13 mouse cellular contexts compared by ENCODE assay signal in genomic region chr16:21881582-21882259, GRCm38 (mm10).
DNase-seq lines count a peak whose midpoint lies in the region; ATAC-seq lines count a peak whose summit lies in the region.
"Had no signal": no experiment of that assay in that cellular context is flagged by ENCODE, and none has a peak within 500 bp of the region (broad histone marks: within the 10 kb centered on the region; RNA-seq: fewer than 3 reads in every experiment).

No protein-coding gene starts in this region.

- 51% methylated on average over 7 of the region's 7 CpGs for WGBS in forebrain, embryonic 13.5 days
- 64% methylated on average over 7 of the region's 7 CpGs for WGBS in forebrain, embryonic 11.5 days
- WGBS in midbrain, embryonic 13.5 days: 62% methylated on average over 7 of the region's 7 CpGs

- H3K9ac ChIP-seq in forebrain, embryonic 13.5 days: 0 out of 2 replicates have a peak overlapping the region, but pooled peaks have one; percentile 43
- H3K9ac ChIP-seq in forebrain, embryonic 11.5 days (ENCODE audit: low read length): no peak overlapping the region
- H3K9ac ChIP-seq in midbrain, embryonic 13.5 days (replicated peaks): 0 out of 2 replicates have a peak overlapping the region, but pooled peaks have one; percentile 10

- H3K27ac ChIP-seq in forebrain, embryonic 13.5 days: peak overlapping the region; percentile 92
- H3K27ac ChIP-seq in forebrain, embryonic 11.5 days (ENCODE audit: low read depth, low read length): no peak overlapping the region
- peak overlapping the region; percentile 83 for H3K27ac ChIP-seq in midbrain, embryonic 13.5 days
- H3K27ac ChIP-seq: stomach, postnatal 0 days had no signal

- no peaks in the 10 kb centered on the region for H3K36me3 ChIP-seq in forebrain, embryonic 13.5 days (ENCODE audit: poor library complexity, severe bottlenecking)
- H3K36me3 ChIP-seq in forebrain, embryonic 11.5 days (ENCODE audit: control insufficient read depth, insufficient read depth, low read length): no peaks in the 10 kb centered on the region
- H3K36me3 ChIP-seq in midbrain, embryonic 13.5 days: no peaks in the 10 kb centered on the region

- peak overlapping the region; percentile 39; the same call in 1 of the 2 replicates for H3K4me2 ChIP-seq in forebrain, embryonic 13.5 days
- no peak overlapping the region for H3K4me2 ChIP-seq in forebrain, embryonic 11.5 days (ENCODE audit: low read depth, low read length, severe bottlenecking)
- H3K4me2 ChIP-seq in midbrain, embryonic 13.5 days (replicated peaks): no peak overlapping the region

- H3K27me3 ChIP-seq in forebrain, embryonic 13.5 days: no peaks in the 10 kb centered on the region
- H3K27me3 ChIP-seq in forebrain, embryonic 11.5 days (ENCODE audit: control insufficient read depth, insufficient read depth, low read length): no peaks in the 10 kb centered on the region
- no peaks in the 10 kb centered on the region for H3K27me3 ChIP-seq in midbrain, embryonic 13.5 days

- ATAC-seq in forebrain, embryonic 13.5 days: peak; percentile 67
- no peak for ATAC-seq in forebrain, embryonic 11.5 days (replicated peaks; ENCODE audit: low FRiP score)
- ATAC-seq in midbrain, embryonic 13.5 days: peak; percentile 51; the same call in 1 of the 2 replicates
- no peak for ATAC-seq in erythroid progenitor cell, adult 5-6 weeks (replicated peaks; ENCODE audit: low FRiP score, poor library complexity, severe bottlenecking)

- no peaks in the 10 kb centered on the region for H3K9me3 ChIP-seq in forebrain, embryonic 13.5 days (replicated peaks)
- H3K9me3 ChIP-seq in forebrain, embryonic 11.5 days (ENCODE audit: control insufficient read depth, low read length): no peaks in the 10 kb centered on the region
- no peaks in the 10 kb centered on the region for H3K9me3 ChIP-seq in midbrain, embryonic 13.5 days

- peaks cover 34% of the 10 kb centered on the region for H3K4me1 ChIP-seq in forebrain, embryonic 13.5 days
- H3K4me1 ChIP-seq in forebrain, embryonic 11.5 days (replicated peaks; ENCODE audit: control insufficient read depth, insufficient read depth, low read length): no peaks in the 10 kb centered on the region; the same call in 1 of the 2 replicates
- H3K4me1 ChIP-seq in midbrain, embryonic 13.5 days (replicated peaks): peaks cover 36% of the 10 kb centered on the region

- no peak overlapping the region for H3K4me3 ChIP-seq in forebrain, embryonic 13.5 days
- H3K4me3 ChIP-seq in forebrain, embryonic 11.5 days (ENCODE audit: low read depth, low read length): no peak overlapping the region
- H3K4me3 ChIP-seq in midbrain, embryonic 13.5 days (replicated peaks): no peak overlapping the region
- H3K4me3 ChIP-seq: myocyte had no signal

- DNase-seq in forebrain, embryonic 11.5 days (ENCODE audit: low spot score): no peak
- peak; percentile 3 for DNase-seq in A20 (ENCODE audit: low read depth, low spot score)
- peak; percentile 32 to 37 for DNase-seq in cerebellum, postnatal 25 days
- no peak for DNase-seq in lung, postnatal 4 days
- no peak for DNase-seq in adrenal gland, adult 18-20 months (ENCODE audit: low spot score in 2 of 2)
- DNase-seq: adrenal gland, postnatal 14 days; liver; lung, postnatal 10 days had no signal

Comparison
In these comparisons a context has a peak if more than half of its experiments do, and no peak if none do; other contexts are left out.
1. ATAC-seq: peak in forebrain, embryonic 13.5 days (single experiment) and midbrain, embryonic 13.5 days (single experiment); none in forebrain, embryonic 11.5 days (single experiment) and erythroid progenitor cell, adult 5-6 weeks (single experiment).
2. DNase-seq: peak in A20 (single experiment) and cerebellum, postnatal 25 days (2 of 2); none in forebrain, embryonic 11.5 days (single experiment), lung, postnatal 4 days (0 of 2) and adrenal gland, adult 18-20 months (0 of 2).